Mouse (Mus musculus) spleen, postnatal 4 days (tissue): ENCODE data around the gene Cyp2j7.
"Not testable (repeated sequence)": the region's sequence is repeated elsewhere in the genome, so short reads cannot be mapped to it uniquely, and the experiment has no call there.

Source experiments
- DNase-seq, 2 experiments: peaks; one replicate each; pipeline ENCODE4 v3.0.0; 2022; ENCODE audit warnings: low spot score in 2 of 2

Cyp2j7 gene

GRCm38 (mm10) chr4:96236559-96236958 is at the start of gene Cyp2j7:
Cyp2j7 (minus strand) TSS chr4:96236659.
- DNase-seq = no peak

GRCm38 (mm10) chr4:96276896-96277295 is 40.4 kb upstream of the Cyp2j7 start:
- DNase-seq = not testable (repeated sequence)

GRCm38 (mm10) chr4:96273907-96274306 is 37.4 kb upstream of the Cyp2j7 start:
- DNase-seq = no peak

- DNase-seq = no peak
Measured at GRCm38 (mm10) chr4:96196701-96197100, 39.8 kb downstream of the Cyp2j7 start.

- not testable (repeated sequence) for DNase-seq
Measured at GRCm38 (mm10) chr4:96189321-96189720, 47.1 kb downstream of the Cyp2j7 start.

GRCm38 (mm10) chr4:96188671-96189070 is 47.8 kb downstream of the Cyp2j7 start:
- not testable (repeated sequence) for DNase-seq

GRCm38 (mm10) chr4:96188146-96188545 is 48.3 kb downstream of the Cyp2j7 start:
- not testable (repeated sequence) for DNase-seq

GRCm38 (mm10) chr4:96184716-96185115 is 51.7 kb downstream of the Cyp2j7 start:
- DNase-seq = not testable (repeated sequence)

GRCm38 (mm10) chr4:96162839-96163238 is 73.6 kb downstream of the Cyp2j7 start:
- DNase-seq = no peak

GRCm38 (mm10) chr4:96161575-96161974 is 74.9 kb downstream of the Cyp2j7 start:
- DNase-seq = no peak
